Mouse (Mus musculus) lung, embryonic 16.5 days (tissue): Measurements from ENCODE around the gene Pbld2. TPM values are rescaled to one million over a fixed set of nuclear protein-coding genes. Genes with fewer than 3 reads are reported as not detected.

Source experiments
- ATAC-seq: fragments of 200-750 bp; cut with Nextera tagmentation; 2 replicates; pipeline ENCODE4 v1.8.0; 2017; ENCODE audit warnings: low read depth, mild to moderate bottlenecking, moderate library complexity
- H3K27ac ChIP-seq: fragments of 300-500 bp; sonication (generic); 2 replicates; pipeline ENCODE4 v1.5.1; 2014; ENCODE audit warnings: mild to moderate bottlenecking, control low read depth, low read length
- H3K27me3 ChIP-seq: fragments of 300-500 bp; sonication (generic); 2 replicates; pipeline ENCODE4 v1.6.1; 2014; ENCODE audit warnings: low read depth, low read length, mixed read lengths; ENCODE audit not compliant: control insufficient read depth, insufficient read depth
- H3K36me3 ChIP-seq: fragments of 300-500 bp; sonication (generic); 2 replicates; pipeline ENCODE4 v1.6.1; 2014; ENCODE audit warnings: low read length; ENCODE audit not compliant: control insufficient read depth, insufficient read depth
- H3K4me1 ChIP-seq: fragments of 300-500 bp; sonication (generic); replicated peaks from 2 replicates; pipeline ENCODE4 v1.6.1; 2014; ENCODE audit warnings: low read length, mixed read lengths; ENCODE audit not compliant: control insufficient read depth, insufficient read depth
- H3K4me2 ChIP-seq: fragments of 300-500 bp; sonication (generic); 2 replicates; pipeline ENCODE4 v1.6.1; 2014; ENCODE audit warnings: low read depth, low read length, control low read depth
- H3K4me3 ChIP-seq: fragments of 300-500 bp; sonication (generic); 2 replicates; pipeline ENCODE4 v1.5.1; 2014; ENCODE audit warnings: mild to moderate bottlenecking, low read length, control low read depth
- H3K9ac ChIP-seq: fragments of 300-500 bp; sonication (generic); 2 replicates; pipeline ENCODE4 v1.6.1; 2014; ENCODE audit warnings: low read length, control low read depth
- H3K9me3 ChIP-seq: fragments of 300-500 bp; sonication (generic); 2 replicates; pipeline ENCODE4 v1.6.1; 2016; ENCODE audit warnings: low read length; ENCODE audit not compliant: control insufficient read depth
- WGBS: fragments of 180-500 bp; shearing (Covaris S2); extraction: QIAGEN DNeasy Blood & Tissue Kit; methylation state at CpG from one replicate; pipeline ENCODE4 v1.1.7; 2014; 5-methylcytosine and 5-hydroxymethylcytosine counted together
- polyA plus RNA-seq: library from polyadenylated mRNA; unstranded; fragments of >200 nt; fragmentation: Nextera tagmentation; extraction: Ambion mirVana; gene quantifications from 2 replicates; pipeline ENCODE4 v1.2.1, GENCODE M21; 2015

Gene Pbld2
- polyA plus RNA-seq = 2.8 and 3.7 TPM in 2 replicates

GRCm38 (mm10) chr10:63023749-63024579 lies at the start of gene Pbld2, which contains the start of gene Hnrnph3:
Gene Pbld2, plus strand, starts transcription at chr10:63024315.
Gene Hnrnph3, minus strand, starts transcription at chr10:63024217.
- Histone ChIP-seq H3K4me3 (peak within 1 kb of the TSS; percentile 94), H3K27ac (peak within 1 kb of the TSS; percentile 99), H3K4me1 (peaks cover 20% of the 10 kb centered on the region), H3K4me2 (peak within 1 kb of the TSS; percentile 70), H3K9ac (peak within 1 kb of the TSS; percentile 100), H3K36me3 (no peaks in the 10 kb centered on the region), H3K27me3 (no peaks in the 10 kb centered on the region), H3K9me3 (no peaks in the 10 kb centered on the region)
- ATAC-seq = peak; percentile 96
- WGBS = under 1% methylated on average over 61 of the region's 69 CpGs

GRCm38 (mm10) chr10:62979667-62980038 lies 44.5 kb upstream of the Pbld2 start:
- no peaks in the 10 kb centered on the region for H3K9me3 ChIP-seq
- WGBS = 9% methylated on average over 10 of the region's 10 CpGs
- H3K4me2 ChIP-seq = peak overlapping the region; percentile 74

GRCm38 (mm10) chr10:62980039-62980954 lies 43.8 kb upstream of the Pbld2 start, which contains the start of gene Rufy2:
Gene Rufy2, plus strand, starts transcription at chr10:62980223.
- Histone ChIP-seq H3K4me2 (peak within 1 kb of the TSS; percentile 74), H3K36me3 (no peaks in the 10 kb centered on the region), H3K9ac (peak within 1 kb of the TSS; percentile 91), H3K27me3 (no peaks in the 10 kb centered on the region), H3K4me1 (peaks cover 7% of the 10 kb centered on the region; the same call in 1 of the 2 replicates), H3K4me3 (peak within 1 kb of the TSS; percentile 91), H3K27ac (peak within 1 kb of the TSS; percentile 33; the same call in 1 of the 2 replicates), H3K9me3 (no peaks in the 10 kb centered on the region)
- peak; percentile 92 for ATAC-seq
- under 1% methylated on average over 74 of the region's 77 CpGs for WGBS

More at GRCm38 (mm10) chr10:62979667-62980038, 44.5 kb upstream of the Pbld2 start:
- Histone ChIP-seq H3K4me3 (peak overlapping the region; percentile 91), H3K9ac (peak overlapping the region; percentile 91), H3K27ac (no peak overlapping the region), H3K4me1 (peaks cover 7% of the 10 kb centered on the region; the same call in 1 of the 2 replicates), H3K36me3 (no peaks in the 10 kb centered on the region), H3K27me3 (no peaks in the 10 kb centered on the region)
- no peak for ATAC-seq

- peaks cover under 1% of the 10 kb centered on the region for H3K36me3 ChIP-seq
- no peak for ATAC-seq
- no peak overlapping the region for H3K9ac ChIP-seq
Measured at GRCm38 (mm10) chr10:62984072-62984471, 40.0 kb upstream of the Pbld2 start.

GRCm38 (mm10) chr10:62984495-62984894 lies 39.6 kb upstream of the Pbld2 start:
- Histone ChIP-seq H3K4me1 (peaks cover 7% of the 10 kb centered on the region; the same call in 1 of the 2 replicates), H3K4me3 (no peak overlapping the region), H3K27me3 (no peaks in the 10 kb centered on the region), H3K9ac (no peak overlapping the region), H3K4me2 (no peak overlapping the region), H3K9me3 (no peaks in the 10 kb centered on the region), H3K27ac (no peak overlapping the region), H3K36me3 (peaks cover 2% of the 10 kb centered on the region)
- ATAC-seq = no peak
- 80% methylated on average over 6 of the region's 6 CpGs for WGBS

More at GRCm38 (mm10) chr10:62984072-62984471, 40.0 kb upstream of the Pbld2 start:
- Histone ChIP-seq H3K9me3 (no peaks in the 10 kb centered on the region), H3K4me2 (no peak overlapping the region), H3K27ac (no peak overlapping the region), H3K27me3 (no peaks in the 10 kb centered on the region), H3K4me3 (no peak overlapping the region), H3K4me1 (peaks cover 7% of the 10 kb centered on the region; the same call in 1 of the 2 replicates)
- WGBS = 89% methylated on average over 11 of the region's 11 CpGs

GRCm38 (mm10) chr10:62987341-62987740 lies 36.8 kb upstream of the Pbld2 start:
- no peaks in the 10 kb centered on the region for H3K27me3 ChIP-seq
- no peak overlapping the region for H3K27ac ChIP-seq
- WGBS = 30% methylated on average over 3 of the region's 3 CpGs
- H3K4me2 ChIP-seq = no peak overlapping the region
- H3K4me1 ChIP-seq = no peaks in the 10 kb centered on the region
- no peak overlapping the region for H3K4me3 ChIP-seq
- H3K9me3 ChIP-seq = no peaks in the 10 kb centered on the region
- no peak for ATAC-seq
- H3K9ac ChIP-seq = no peak overlapping the region
- H3K36me3 ChIP-seq = peaks cover 5% of the 10 kb centered on the region

DNA sequence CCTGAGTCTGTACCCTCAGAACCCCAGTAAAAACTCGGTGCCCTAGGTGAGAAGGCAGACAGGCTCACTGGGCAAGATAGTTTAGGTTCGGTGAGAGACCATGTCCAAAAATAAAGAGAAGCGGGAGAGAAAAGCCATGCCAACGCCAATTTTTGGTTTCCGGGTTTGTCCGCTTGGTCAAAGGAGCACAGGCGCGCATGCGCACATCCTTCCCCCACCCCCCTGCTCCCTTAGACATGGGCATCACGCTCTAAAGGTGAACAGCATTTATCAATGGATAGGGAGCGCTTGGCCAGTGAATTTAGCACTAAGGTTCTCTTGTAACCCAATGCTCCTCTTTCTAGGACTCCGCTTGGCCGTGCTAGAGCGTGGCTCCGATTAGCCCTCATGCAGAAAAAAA lies 33.5 kb upstream of the Pbld2 start:
- H3K4me3 ChIP-seq = no peak overlapping the region
- no peak overlapping the region for H3K9ac ChIP-seq
- no peaks in the 10 kb centered on the region for H3K9me3 ChIP-seq
- H3K4me2 ChIP-seq = no peak overlapping the region
- no peak overlapping the region for H3K27ac ChIP-seq
- no peaks in the 10 kb centered on the region for H3K4me1 ChIP-seq
- ATAC-seq = no peak
- no peaks in the 10 kb centered on the region for H3K27me3 ChIP-seq
- H3K36me3 ChIP-seq = peaks cover 10% of the 10 kb centered on the region
- WGBS = 93% methylated on average over 15 of the region's 15 CpGs

DNA sequence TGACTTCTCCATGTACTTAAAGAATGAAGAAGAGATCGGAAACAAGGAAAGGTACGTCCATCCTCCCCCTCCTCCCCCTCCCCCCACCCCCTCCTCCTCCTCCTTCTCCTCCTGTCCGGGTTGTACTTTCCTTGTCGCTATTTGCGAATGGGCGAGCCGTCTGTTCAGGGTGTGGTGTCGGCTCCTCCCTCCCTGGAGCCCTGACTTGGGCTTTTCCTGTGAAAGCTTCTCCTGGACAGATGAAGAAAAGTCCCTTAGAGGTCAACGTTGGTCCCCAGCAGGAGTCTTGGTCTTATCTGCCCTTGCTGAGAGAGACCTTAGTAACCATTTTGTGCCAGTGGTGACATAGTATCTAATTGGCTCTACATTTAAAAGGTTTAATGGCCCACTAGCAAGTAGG lies 30.1 kb upstream of the Pbld2 start:
- Histone ChIP-seq H3K27ac (no peak overlapping the region), H3K4me2 (no peak overlapping the region), H3K4me1 (no peaks in the 10 kb centered on the region), H3K36me3 (peaks cover 24% of the 10 kb centered on the region), H3K4me3 (no peak overlapping the region), H3K9me3 (no peaks in the 10 kb centered on the region), H3K9ac (no peak overlapping the region), H3K27me3 (no peaks in the 10 kb centered on the region)
- 81% methylated on average over 6 of the region's 9 CpGs for WGBS
- ATAC-seq = no peak

DNA sequence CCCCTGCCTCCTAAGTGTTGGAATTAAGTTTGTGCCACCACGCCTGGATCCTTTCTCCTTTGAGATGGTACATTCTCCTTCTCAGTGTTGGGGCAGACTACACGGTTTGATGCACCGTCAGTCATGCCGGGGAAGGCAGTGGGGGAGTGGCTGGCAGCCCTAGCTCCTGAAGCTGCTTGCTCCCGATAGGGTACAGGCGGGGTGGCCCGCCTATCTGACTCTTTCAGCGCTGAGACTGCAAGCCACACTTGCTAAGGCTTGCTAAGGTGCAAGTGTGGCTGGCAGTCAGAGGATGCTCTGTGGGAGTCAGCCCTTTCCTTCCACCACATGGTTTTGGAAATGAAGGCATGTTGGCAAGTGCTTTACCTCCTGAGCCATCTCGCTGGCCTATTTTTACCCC lies 23.5 kb upstream of the Pbld2 start:
- no peak for ATAC-seq
- H3K4me1 ChIP-seq = no peaks in the 10 kb centered on the region
- H3K9me3 ChIP-seq = no peaks in the 10 kb centered on the region
- 68% methylated on average over 9 of the region's 9 CpGs for WGBS
- H3K4me3 ChIP-seq = no peak overlapping the region
- H3K9ac ChIP-seq = no peak overlapping the region
- H3K4me2 ChIP-seq = no peak overlapping the region
- H3K36me3 ChIP-seq = peaks cover 41% of the 10 kb centered on the region
- H3K27me3 ChIP-seq = no peaks in the 10 kb centered on the region
- no peak overlapping the region for H3K27ac ChIP-seq
